Mouse (Mus musculus) lung, adult 2 months (tissue): ENCODE measurements around the gene Scyl1.

Source experiments
- CTCF ChIP-seq: fragments of 200-500 bp; IDR thresholded peaks from 2 replicates; pipeline ENCODE4 v1.5.1; 2011; ENCODE audit warnings: mild to moderate bottlenecking, low read length, control low read depth; ENCODE audit not compliant: insufficient read depth
- POLR2A ChIP-seq: fragments of 200-500 bp; IDR thresholded peaks from 2 replicates; pipeline ENCODE4 v1.6.1; 2011; ENCODE audit warnings: low read depth, mild to moderate bottlenecking, control low read depth, low read length, borderline replicate concordance; ENCODE audit errors: extremely low read depth

GRCm38 (mm10) chr19:5802787-5803040, 31.5 kb upstream of the Scyl1 start:
- TF ChIP-seq CTCF (no peak), POLR2A (no peak)
